ENCODE assay signal across 26 mouse cellular contexts in genomic region chr1:134114730-134115129, GRCm38 (mm10). TPM values are rescaled to one million over a fixed set of nuclear protein-coding genes. Genes with fewer than 3 reads are reported as not detected.
"Had no signal": no experiment of that assay in that cellular context is flagged by ENCODE, and none has a peak within 500 bp of the region (broad histone marks: within the 10 kb centered on the region; RNA-seq: fewer than 3 reads in every experiment).

No protein-coding gene starts in this region.

- ATAC-seq: intestine, embryonic 16.5 days; liver, embryonic 12.5 days; midbrain, embryonic 13.5 days; midbrain, embryonic 16.5 days had no signal

- H3K36me3 ChIP-seq: limb, embryonic 12.5 days; liver, embryonic 12.5 days; liver, embryonic 15.5 days; lung, embryonic 15.5 days; midbrain, embryonic 10.5 days; midbrain, embryonic 13.5 days; neural tube, embryonic 13.5 days had no signal

- H3K9me3 ChIP-seq: liver, embryonic 15.5 days; lung, embryonic 15.5 days; midbrain, embryonic 13.5 days; neural tube, embryonic 13.5 days had no signal

- H3K9ac ChIP-seq: limb, embryonic 12.5 days; liver, embryonic 12.5 days; liver, embryonic 15.5 days; lung, embryonic 15.5 days; midbrain, embryonic 13.5 days; neural tube, embryonic 13.5 days had no signal

- H3K4me3 ChIP-seq: layer of hippocampus, adult 2 months; left cerebral cortex, adult 2 months; limb, embryonic 12.5 days; liver, embryonic 12.5 days; liver, embryonic 15.5 days; lung, embryonic 15.5 days; megakaryocyte, embryonic 14.5 days; midbrain, embryonic 10.5 days; midbrain, embryonic 13.5 days; myocyte; neural tube, embryonic 13.5 days had no signal

- DNase-seq: kidney, adult 18-20 months; kidney, adult 9 months; kidney, postnatal 25 days; layer of hippocampus, postnatal 36 days; liver; lung, adult 18-20 months; lung, postnatal 10 days; lung, postnatal 36 days; right cerebral cortex, adult 18-20 months; spleen, adult 18-20 months; thymus, postnatal 36 days had no signal

- H3K4me1 ChIP-seq: lung, embryonic 15.5 days had no signal

- H3K27me3 ChIP-seq: limb, embryonic 12.5 days; lung, embryonic 15.5 days; midbrain, embryonic 13.5 days; neural tube, embryonic 13.5 days had no signal

- H3K4me2 ChIP-seq: limb, embryonic 12.5 days; liver, embryonic 12.5 days; liver, embryonic 15.5 days; lung, embryonic 15.5 days; midbrain, embryonic 13.5 days; neural tube, embryonic 13.5 days had no signal

- H3K27ac ChIP-seq: layer of hippocampus, adult 2 months; left cerebral cortex, adult 2 months; limb, embryonic 12.5 days; liver, embryonic 12.5 days; liver, embryonic 15.5 days; lung, embryonic 15.5 days; midbrain, embryonic 10.5 days; midbrain, embryonic 13.5 days; neural tube, embryonic 13.5 days had no signal

RNA-seq across cellular contexts. Expression of gene Chit1, which starts 3.7 kb away (rescaled TPM):
- total RNA-seq: layer of hippocampus, postnatal 36 days; left cerebral cortex, adult 2 months had no signal
- polyA plus RNA-seq: intestine, embryonic 16.5 days; large intestine, adult 2 months; limb, embryonic 12.5 days; midbrain, embryonic 10.5 days; urinary bladder, adult 2 months had no signal
